Mouse (Mus musculus) G1E (cell line): Measurements from ENCODE around the gene Thap11. TPM values are rescaled to one million over a fixed set of nuclear protein-coding genes. Genes with fewer than 3 reads are reported as not detected.

Source experiments
- ATAC-seq: 2 replicates; pipeline ENCODE4 v1.8.0; 2016; ENCODE audit warnings: mild to moderate bottlenecking; ENCODE audit not compliant: insufficient number of reproducible peaks, poor library complexity, low FRiP score, severe bottlenecking; ENCODE audit errors: extremely low read depth
- DNase-seq: peaks from one replicate; pipeline ENCODE4 v3.0.0; 2012; ENCODE audit warnings: low spot score
- H3K27me3 ChIP-seq: 2 replicates; pipeline ENCODE4 v1.6.1; 2012; ENCODE audit warnings: mild to moderate bottlenecking, low read length, inconsistent platforms; ENCODE audit not compliant: insufficient read depth
- H3K36me3 ChIP-seq: replicated peaks from 2 replicates; pipeline ENCODE3; 2012; ENCODE audit warnings: mild to moderate bottlenecking, inconsistent platforms
- H3K4me1 ChIP-seq: 2 replicates; pipeline ENCODE4 v1.6.1; 2012; ENCODE audit warnings: low read depth, low read length, inconsistent platforms, mixed read lengths; ENCODE audit not compliant: insufficient read depth
- H3K4me3 ChIP-seq: 2 replicates; pipeline ENCODE4 v1.5.1; 2012; ENCODE audit warnings: low read depth, mild to moderate bottlenecking, inconsistent platforms, low read length, moderate library complexity, mixed read lengths
- H3K9me3 ChIP-seq: replicated peaks from 2 replicates; pipeline ENCODE4 v1.6.1; 2012; ENCODE audit warnings: inconsistent platforms
- CTCF ChIP-seq: IDR thresholded peaks from 2 replicates; pipeline ENCODE4 v1.5.1; 2012; ENCODE audit warnings: low read depth, low read length, inconsistent platforms, mixed read lengths
- GATA1 ChIP-seq: IDR thresholded peaks from 2 replicates; pipeline ENCODE4 v1.6.1; 2012; ENCODE audit warnings: borderline replicate concordance, low read length, inconsistent platforms, mixed read lengths
- GATA2 ChIP-seq: IDR thresholded peaks from 2 replicates; pipeline ENCODE4 v1.6.1; 2012; ENCODE audit warnings: low read depth, low read length, inconsistent platforms, borderline replicate concordance
- POLR2AphosphoS5 ChIP-seq: IDR thresholded peaks from 2 replicates; pipeline ENCODE4 v1.6.1; 2012; ENCODE audit warnings: low read depth, low read length, inconsistent platforms; ENCODE audit not compliant: insufficient replicate concordance
- TAL1 ChIP-seq: conservative IDR thresholded peaks from 2 replicates; pipeline ENCODE4 v1.6.1; 2012; ENCODE audit warnings: low read depth, low read length, inconsistent platforms, mixed read lengths
- polyA plus RNA-seq: library from polyadenylated mRNA; stranded (reverse); fragments of >175 nt; gene quantifications from 2 replicates; pipeline ENCODE4 v1.2.3, GENCODE M21; 2012
- total RNA-seq, 2 experiments: library from RNA; stranded (forward) in 1 of 2; stranded (reverse) in 1 of 2; fragments of 200-1000 nt in 1 of 2; fragments of >200 nt in 1 of 2; fragmentation: Nextera tagmentation in 1 of 2; gene quantifications; 2 replicates each; pipeline ENCODE4 v1.2.3; 2014 to 2017

Thap11 gene
- total and polyA plus RNA-seq, 3 experiments: 18.1 to 35.8 (median 31.7) TPM

DNA sequence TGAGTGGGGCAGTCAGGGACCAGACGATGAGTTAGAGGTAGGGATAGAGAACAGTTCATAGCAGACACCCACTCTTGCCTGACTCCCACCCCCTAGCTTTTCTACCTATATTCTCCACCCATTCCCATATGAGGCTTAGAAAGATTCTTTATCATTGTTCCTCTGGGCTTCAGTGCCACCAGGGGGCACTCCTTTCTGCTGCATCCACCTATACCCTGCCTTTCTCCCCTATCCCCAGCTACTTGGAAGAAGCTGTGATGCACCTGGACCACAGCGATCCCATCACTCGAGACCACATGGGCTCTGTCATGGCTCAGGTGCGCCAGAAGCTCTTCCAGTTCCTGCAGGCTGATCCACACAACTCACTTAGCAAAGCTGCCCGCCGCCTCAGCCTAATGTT is 37.5 kb downstream of the Thap11 start:
- H3K36me3 ChIP-seq: peaks cover 90% of the 10 kb centered on the region
- TF ChIP-seq POLR2AphosphoS5: no peak
- TF ChIP-seq GATA1: no peak
- TF ChIP-seq TAL1: no peak
- no peak for TF ChIP-seq CTCF
- TF ChIP-seq GATA2: no peak

GRCm38 (mm10) chr8:105893339-105893738 is 38.4 kb downstream of the Thap11 start, which contains the start of gene Nrn1l:
Nrn1l (plus strand) TSS chr8:105893567.
- H3K9me3 ChIP-seq: no peaks in the 10 kb centered on the region
- ATAC-seq (no peak), DNase-seq (peak; percentile 29)
- H3K27me3 ChIP-seq: no peaks in the 10 kb centered on the region
- TF ChIP-seq CTCF (no peak), POLR2AphosphoS5 (no peak)
- H3K4me1 ChIP-seq: peaks cover 3% of the 10 kb centered on the region
- H3K36me3 ChIP-seq: peaks cover 80% of the 10 kb centered on the region
- H3K4me3 ChIP-seq: no peak within 1 kb of the TSS

More for the DNA sequence above, 37.5 kb downstream of the Thap11 start:
- no peaks in the 10 kb centered on the region for H3K9me3 ChIP-seq
- H3K27me3 ChIP-seq: no peaks in the 10 kb centered on the region
- H3K4me1 ChIP-seq: peaks cover 3% of the 10 kb centered on the region
- ATAC-seq (no peak), DNase-seq (peak; percentile 17)
- H3K4me3 ChIP-seq: no peak overlapping the region

GRCm38 (mm10) chr8:105897801-105898480 is 43.0 kb downstream of the Thap11 start:
- H3K9me3 ChIP-seq: no peaks in the 10 kb centered on the region
- ATAC-seq (no peak), DNase-seq (no peak)
- H3K36me3 ChIP-seq: peaks cover 44% of the 10 kb centered on the region
- H3K4me3 ChIP-seq: no peak overlapping the region
- TF ChIP-seq POLR2AphosphoS5 (no peak), GATA2 (no peak), TAL1 (no peak), GATA1 (no peak), CTCF (no peak)
- H3K4me1 ChIP-seq: peaks cover 12% of the 10 kb centered on the region
- no peaks in the 10 kb centered on the region for H3K27me3 ChIP-seq

GRCm38 (mm10) chr8:105900180-105900940 is 45.4 kb downstream of the Thap11 start, which contains the start of gene Pskh1:
Pskh1 (plus strand) TSS chr8:105900441.
- DNase-seq: peak; percentile 91
- TF ChIP-seq GATA2 (no peak), GATA1 (no peak), CTCF (no peak), TAL1 (no peak)
- peak; percentile 77 for ATAC-seq
- Histone ChIP-seq H3K36me3 (peaks cover 34% of the 10 kb centered on the region), H3K27me3 (no peaks in the 10 kb centered on the region), H3K4me3 (peak within 1 kb of the TSS; percentile 100), H3K4me1 (peaks cover 12% of the 10 kb centered on the region), H3K9me3 (no peaks in the 10 kb centered on the region)

GRCm38 (mm10) chr8:105900941-105901616 is 46.1 kb downstream of the Thap11 start:
- ATAC-seq: peak; percentile 23; the same call in 1 of the 2 replicates

More at GRCm38 (mm10) chr8:105900941-105901616, 46.1 kb downstream of the Thap11 start:
- DNase-seq: no peak
- no peaks in the 10 kb centered on the region for H3K9me3 ChIP-seq
- peak overlapping the region; percentile 100 for H3K4me3 ChIP-seq
- H3K27me3 ChIP-seq: no peaks in the 10 kb centered on the region
- no peak for TF ChIP-seq GATA2
- no peak for TF ChIP-seq GATA1
- no peak for TF ChIP-seq CTCF
- no peak for TF ChIP-seq TAL1
- TF ChIP-seq POLR2AphosphoS5: no peak
- H3K36me3 ChIP-seq: peaks cover 31% of the 10 kb centered on the region
- H3K4me1 ChIP-seq: peaks cover 14% of the 10 kb centered on the region

Other genes starting within 250 kb of the Thap11 start
Only the 20 nearest of the 25 such genes appear.
- gene Acd, start 154.0 kb upstream of the Thap11 start, total RNA-seq (2014; fragmentation: Nextera tagmentation): 44.1 and 51.9 TPM in 2 replicates
- gene Acd, start 154.0 kb upstream of the Thap11 start, total RNA-seq (2017): 25.8 and 28.7 TPM in 2 replicates
- 47.8 and 65.6 TPM in 2 replicates for gene Acd, start 154.0 kb upstream of the Thap11 start, polyA plus RNA-seq
- 3.6 and 6.2 TPM in 2 replicates for gene Pard6a, start 154.0 kb upstream of the Thap11 start, total RNA-seq (2014; fragmentation: Nextera tagmentation)
- gene Pard6a, start 154.0 kb upstream of the Thap11 start, total RNA-seq (2017): 18.5 and 19.6 TPM in 2 replicates
- gene Pard6a, start 154.0 kb upstream of the Thap11 start, polyA plus RNA-seq: 6.2 and 6.6 TPM in 2 replicates
- not detected in 2 replicates for gene 4933405L10Rik, start 147.5 kb upstream of the Thap11 start, total RNA-seq (2014; fragmentation: Nextera tagmentation)
- gene 4933405L10Rik, start 147.5 kb upstream of the Thap11 start, total RNA-seq (2017): not detected in 2 replicates
- gene 4933405L10Rik, start 147.5 kb upstream of the Thap11 start, polyA plus RNA-seq: 0.05 and 0.13 TPM in 2 replicates
- 9.5 and 16.8 TPM in 2 replicates for gene Enkd1, start 146.9 kb upstream of the Thap11 start, total RNA-seq (2014; fragmentation: Nextera tagmentation)
- 10.5 and 13.6 TPM in 2 replicates for gene Enkd1, start 146.9 kb upstream of the Thap11 start, total RNA-seq (2017)
- 52.5 and 62.1 TPM in 2 replicates for gene Enkd1, start 146.9 kb upstream of the Thap11 start, polyA plus RNA-seq
- 0.92 and 4.4 TPM in 2 replicates for gene Gfod2, start 96.5 kb upstream of the Thap11 start, total RNA-seq (2014; fragmentation: Nextera tagmentation)
- 1.8 and 4.9 TPM in 2 replicates for gene Gfod2, start 96.5 kb upstream of the Thap11 start, total RNA-seq (2017)
- 2.6 and 3.0 TPM in 2 replicates for gene Gfod2, start 96.5 kb upstream of the Thap11 start, polyA plus RNA-seq
- gene Ranbp10, start 27.8 kb upstream of the Thap11 start, total RNA-seq (2014; fragmentation: Nextera tagmentation): 35.6 and 114 TPM in 2 replicates
- gene Ranbp10, start 27.8 kb upstream of the Thap11 start, total RNA-seq (2017): 12.5 and 14.3 TPM in 2 replicates
- 22.1 and 29.3 TPM in 2 replicates for gene Ranbp10, start 27.8 kb upstream of the Thap11 start, polyA plus RNA-seq
- not detected in 2 replicates for gene Tsnaxip1, start 27.4 kb upstream of the Thap11 start, total RNA-seq (2014; fragmentation: Nextera tagmentation)
- 0.06 and 0.16 TPM in 2 replicates for gene Tsnaxip1, start 27.4 kb upstream of the Thap11 start, total RNA-seq (2017)
- not detected in 2 replicates for gene Tsnaxip1, start 27.4 kb upstream of the Thap11 start, polyA plus RNA-seq
- gene Cenpt, start 1.9 kb upstream of the Thap11 start, total RNA-seq (2014; fragmentation: Nextera tagmentation): 25.2 and 31.4 TPM in 2 replicates
- gene Cenpt, start 1.9 kb upstream of the Thap11 start, total RNA-seq (2017): 14.4 and 14.6 TPM in 2 replicates
- 12.7 and 12.9 TPM in 2 replicates for gene Cenpt, start 1.9 kb upstream of the Thap11 start, polyA plus RNA-seq
- gene Nutf2, start 5.4 kb downstream of the Thap11 start, total RNA-seq (2014; fragmentation: Nextera tagmentation): 378 and 465 TPM in 2 replicates
- gene Nutf2, start 5.4 kb downstream of the Thap11 start, total RNA-seq (2017): 87.1 and 116 TPM in 2 replicates
- gene Nutf2, start 5.4 kb downstream of the Thap11 start, polyA plus RNA-seq: 284 and 322 TPM in 2 replicates
- gene Edc4, start 25.7 kb downstream of the Thap11 start, total RNA-seq (2014; fragmentation: Nextera tagmentation): 32.7 and 53.4 TPM in 2 replicates
- gene Edc4, start 25.7 kb downstream of the Thap11 start, total RNA-seq (2017): 39.7 and 43.0 TPM in 2 replicates
- 27.4 and 29.7 TPM in 2 replicates for gene Edc4, start 25.7 kb downstream of the Thap11 start, polyA plus RNA-seq
- not detected in 2 replicates for gene Nrn1l, start 38.4 kb downstream of the Thap11 start, total RNA-seq (2014; fragmentation: Nextera tagmentation)
- gene Nrn1l, start 38.4 kb downstream of the Thap11 start, total RNA-seq (2017): 0.38 TPM in 1 of 2 replicates, not detected in the other
- 1.5 and 1.8 TPM in 2 replicates for gene Nrn1l, start 38.4 kb downstream of the Thap11 start, polyA plus RNA-seq
- 26.1 and 32.1 TPM in 2 replicates for gene Pskh1, start 45.3 kb downstream of the Thap11 start, total RNA-seq (2014; fragmentation: Nextera tagmentation)
- 21.3 and 22.7 TPM in 2 replicates for gene Pskh1, start 45.3 kb downstream of the Thap11 start, total RNA-seq (2017)
- gene Pskh1, start 45.3 kb downstream of the Thap11 start, polyA plus RNA-seq: 13.1 and 19.5 TPM in 2 replicates
- gene Ctrl, start 78.7 kb downstream of the Thap11 start, total RNA-seq (2014; fragmentation: Nextera tagmentation): not detected in 2 replicates
- gene Ctrl, start 78.7 kb downstream of the Thap11 start, total RNA-seq (2017): 0.38 and 1.1 TPM in 2 replicates
- gene Ctrl, start 78.7 kb downstream of the Thap11 start, polyA plus RNA-seq: 0.14 TPM in 1 of 2 replicates, not detected in the other
- gene Psmb10, start 83.3 kb downstream of the Thap11 start, total RNA-seq (2014; fragmentation: Nextera tagmentation): 14.4 and 16.3 TPM in 2 replicates
- 15.3 and 19.7 TPM in 2 replicates for gene Psmb10, start 83.3 kb downstream of the Thap11 start, total RNA-seq (2017)
- 125 and 148 TPM in 2 replicates for gene Psmb10, start 83.3 kb downstream of the Thap11 start, polyA plus RNA-seq
- 0.92 TPM in 1 of 2 replicates, not detected in the other for gene Lcat, start 88.2 kb downstream of the Thap11 start, total RNA-seq (2014; fragmentation: Nextera tagmentation)
- gene Lcat, start 88.2 kb downstream of the Thap11 start, total RNA-seq (2017): 0.17 and 0.22 TPM in 2 replicates
- 0.29 and 0.40 TPM in 2 replicates for gene Lcat, start 88.2 kb downstream of the Thap11 start, polyA plus RNA-seq
- gene Slc12a4, start 111.0 kb downstream of the Thap11 start, total RNA-seq (2014; fragmentation: Nextera tagmentation): 3.7 and 4.4 TPM in 2 replicates
- gene Slc12a4, start 111.0 kb downstream of the Thap11 start, total RNA-seq (2017): 6.6 and 7.2 TPM in 2 replicates
- 7.4 and 8.7 TPM in 2 replicates for gene Slc12a4, start 111.0 kb downstream of the Thap11 start, polyA plus RNA-seq
- gene Dpep3, start 124.3 kb downstream of the Thap11 start, total RNA-seq (2014; fragmentation: Nextera tagmentation): not detected in 2 replicates
- 0.05 TPM in 1 of 2 replicates, not detected in the other for gene Dpep3, start 124.3 kb downstream of the Thap11 start, total RNA-seq (2017)
- not detected in 2 replicates for gene Dpep3, start 124.3 kb downstream of the Thap11 start, polyA plus RNA-seq
- gene Dus2, start 136.2 kb downstream of the Thap11 start, total RNA-seq (2014; fragmentation: Nextera tagmentation): 20.9 and 21.7 TPM in 2 replicates
- gene Dus2, start 136.2 kb downstream of the Thap11 start, total RNA-seq (2017): 14.2 and 18.3 TPM in 2 replicates
- 3.6 and 3.9 TPM in 2 replicates for gene Dus2, start 136.2 kb downstream of the Thap11 start, polyA plus RNA-seq
- gene Dpep2nb, start 150.8 kb downstream of the Thap11 start, total RNA-seq (2014; fragmentation: Nextera tagmentation): not detected in 2 replicates
- 0.16 TPM in 1 of 2 replicates, not detected in the other for gene Dpep2nb, start 150.8 kb downstream of the Thap11 start, total RNA-seq (2017)
- not detected in 2 replicates for gene Dpep2nb, start 150.8 kb downstream of the Thap11 start, polyA plus RNA-seq
- gene Ddx28, start 156.8 kb downstream of the Thap11 start, total RNA-seq (2014; fragmentation: Nextera tagmentation): 9.9 TPM in 2 replicates
- gene Ddx28, start 156.8 kb downstream of the Thap11 start, total RNA-seq (2017): 18.6 and 19.4 TPM in 2 replicates
- gene Ddx28, start 156.8 kb downstream of the Thap11 start, polyA plus RNA-seq: 22.6 and 26.0 TPM in 2 replicates